Mouse (Mus musculus) erythroid progenitor cell, adult 5-6 weeks (primary cell): ENCODE data around the gene Cdyl. TPM values are rescaled to one million over a fixed set of nuclear protein-coding genes. Genes with fewer than 3 reads are reported as not detected.

Source experiments
- ATAC-seq: replicated peaks from 2 replicates; pipeline ENCODE4 v1.8.0; 2016; ENCODE audit warnings: moderate number of reproducible peaks, mild to moderate bottlenecking, moderate TSS enrichment, inconsistent platforms; ENCODE audit not compliant: poor library complexity, low FRiP score, severe bottlenecking
- total RNA-seq, 2 experiments: library from RNA; stranded (forward) in 1 of 2; stranded (reverse) in 1 of 2; fragments of 150-400 nt in 1 of 2; fragments of 186-747, 209-891 nt in 1 of 2; gene quantifications; 2 replicates each; pipeline versions ENCODE4 v1.2.3 to v1.2.4; 2015 to 2017; ENCODE audit warnings: low replicate concordance in 2 of 2

Cdyl gene
- total RNA-seq, 2 experiments from 2014 or later: 46.9 to 48.0 TPM

DNA sequence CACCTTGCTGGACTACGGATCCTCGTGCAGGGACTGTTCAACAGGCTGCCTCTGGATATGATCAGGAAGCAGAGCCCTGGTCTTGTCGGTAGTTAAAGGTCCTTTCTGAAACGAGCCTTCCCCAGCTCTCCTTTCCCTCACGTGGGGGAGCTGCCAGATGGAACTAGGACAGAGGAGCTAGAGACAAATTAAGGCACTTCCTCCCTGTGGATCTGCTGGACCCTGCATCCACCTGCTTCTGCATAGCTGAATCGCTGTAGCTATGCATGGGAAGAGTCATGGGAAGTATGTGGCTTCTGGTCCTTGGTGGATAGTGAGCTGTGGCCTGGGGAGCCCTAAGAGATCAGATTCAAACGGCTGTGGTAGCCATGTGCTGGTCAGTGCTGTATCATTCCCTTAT, 134.7 kb downstream of the Cdyl start:
- ATAC-seq: no peak

DNA sequence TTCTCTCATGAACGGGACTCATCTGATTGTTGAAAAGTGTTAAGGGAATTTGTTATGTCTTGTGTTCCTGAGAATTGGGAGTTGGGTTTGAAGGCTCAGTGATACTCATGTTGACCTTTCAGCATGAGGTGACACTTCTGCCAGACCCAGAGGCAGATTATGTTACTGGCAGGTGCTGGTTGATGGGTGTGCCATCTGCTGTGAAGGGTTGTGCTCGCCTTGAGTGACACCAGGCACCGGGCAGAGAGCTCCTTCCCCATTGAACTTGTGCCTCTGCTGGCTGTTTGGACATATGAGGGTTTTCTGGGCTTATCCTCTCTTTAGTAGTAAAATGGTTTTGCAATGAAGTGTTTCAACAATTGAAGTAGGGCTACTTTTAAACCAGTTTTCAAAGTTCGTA, 135.1 kb downstream of the Cdyl start:
- ATAC-seq: peak; percentile 60

DNA sequence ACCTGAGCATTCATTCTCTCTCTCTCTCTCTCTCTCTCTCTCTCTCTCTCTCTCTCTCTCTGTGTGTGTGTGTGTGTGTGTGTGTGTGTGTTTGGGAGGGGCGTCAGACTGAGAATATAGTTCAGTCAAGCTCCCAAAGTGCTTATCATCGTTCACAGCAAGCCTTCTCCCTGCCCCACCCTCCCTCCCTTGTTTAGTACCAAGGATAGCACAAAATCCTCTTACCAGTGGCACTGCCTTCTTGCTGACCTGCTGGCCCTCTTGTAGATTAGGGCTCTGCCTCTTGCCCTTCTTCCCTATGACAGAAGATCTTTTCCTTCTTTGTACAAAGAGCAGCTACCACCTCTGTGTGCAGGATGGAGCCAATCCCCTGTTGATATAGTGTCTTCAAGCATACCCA, 136.3 kb downstream of the Cdyl start:
- peak; percentile 77 for ATAC-seq

DNA sequence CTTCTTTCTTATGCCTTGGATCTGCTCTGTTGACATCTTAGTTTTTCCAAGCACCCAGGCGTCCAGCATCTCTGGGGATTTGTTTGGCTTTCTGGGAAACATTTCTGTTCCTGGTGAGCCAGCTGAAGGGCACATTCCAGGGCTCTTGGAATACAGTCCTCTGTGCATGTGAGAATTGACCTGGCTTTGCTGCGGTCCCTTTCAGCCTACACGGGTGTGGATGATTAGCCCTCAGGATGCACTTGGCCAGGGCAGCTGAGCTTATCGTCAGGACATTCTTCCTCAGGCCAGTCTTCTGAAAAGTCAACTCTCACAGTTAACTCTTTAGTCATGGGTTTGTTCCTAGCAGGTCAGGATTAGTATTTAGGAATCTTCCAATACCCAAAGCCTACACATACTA, 136.7 kb downstream of the Cdyl start:
- ATAC-seq: no peak

DNA sequence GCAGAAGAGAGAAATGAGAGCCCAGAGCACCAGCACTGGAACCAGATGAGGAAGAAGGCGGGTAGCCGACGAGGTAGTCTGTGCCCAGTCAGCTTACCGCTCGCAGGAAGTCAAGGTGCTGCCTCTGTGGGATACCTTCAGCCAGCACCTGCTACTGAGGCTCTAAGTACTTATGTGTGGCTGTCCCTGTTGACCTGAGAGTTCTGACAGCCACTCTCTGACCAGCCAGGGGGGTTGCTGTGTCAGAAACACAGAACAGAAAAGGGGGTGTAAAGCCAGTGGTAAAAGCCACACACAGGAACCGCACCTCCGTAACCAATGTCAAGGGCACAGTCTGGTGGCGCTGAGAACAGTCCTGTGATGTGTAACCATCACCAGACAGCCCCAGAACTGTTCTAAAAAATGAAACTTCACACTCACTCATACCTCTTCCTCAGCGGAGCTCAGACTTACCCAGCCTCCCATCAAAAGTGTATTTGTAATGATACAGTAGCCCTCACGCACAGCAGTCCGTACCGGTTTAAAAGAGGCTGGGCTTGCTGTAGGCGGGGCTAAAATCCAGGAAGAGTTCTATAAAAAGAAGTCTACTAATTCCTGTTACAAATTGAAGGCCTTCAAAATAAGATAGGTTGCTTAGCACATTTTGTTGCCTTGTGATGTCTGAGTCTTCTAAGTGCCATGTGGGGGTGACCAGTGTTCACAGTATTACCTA, 138.3 kb downstream of the Cdyl start:
- no peak for ATAC-seq

DNA sequence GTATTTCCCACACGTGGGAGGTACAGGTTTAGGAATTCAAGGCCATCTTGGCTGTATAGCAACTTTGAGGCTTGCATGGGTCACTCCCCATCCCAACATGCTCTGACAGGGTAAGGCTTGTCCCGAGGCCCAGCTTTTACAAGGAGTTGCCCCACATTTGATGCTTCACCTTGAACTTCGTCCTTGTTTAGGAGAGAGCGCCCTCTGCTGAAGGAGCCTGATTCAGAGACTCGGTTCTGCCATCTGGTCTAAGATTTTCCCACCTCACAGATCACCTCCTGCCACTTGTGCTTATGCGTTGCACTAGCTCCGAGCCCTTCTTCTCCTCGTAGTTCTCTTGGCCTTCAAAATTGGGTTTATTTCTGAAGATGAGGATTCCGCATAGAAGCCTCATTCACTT, 139.0 kb downstream of the Cdyl start:
- ATAC-seq: no peak

DNA sequence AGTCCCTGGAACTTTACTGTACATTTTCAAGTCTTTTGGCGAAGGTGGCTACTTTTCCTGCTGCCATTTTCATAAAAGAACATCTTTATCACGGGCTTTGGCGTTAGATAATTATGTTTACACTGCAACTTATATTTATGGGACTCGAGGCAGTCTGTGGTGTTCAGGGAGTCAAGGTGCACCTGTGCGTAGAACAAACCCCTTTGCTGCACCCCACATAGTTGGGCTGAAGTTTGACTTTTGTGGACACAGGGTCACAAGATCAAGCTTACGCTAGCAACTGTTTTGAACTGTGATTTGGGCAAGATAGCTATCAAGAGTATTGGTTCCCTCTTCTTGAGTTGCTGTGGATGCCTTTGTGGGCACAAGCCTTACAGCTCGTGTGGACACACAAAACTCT, 140.6 kb downstream of the Cdyl start:
- ATAC-seq: no peak

DNA sequence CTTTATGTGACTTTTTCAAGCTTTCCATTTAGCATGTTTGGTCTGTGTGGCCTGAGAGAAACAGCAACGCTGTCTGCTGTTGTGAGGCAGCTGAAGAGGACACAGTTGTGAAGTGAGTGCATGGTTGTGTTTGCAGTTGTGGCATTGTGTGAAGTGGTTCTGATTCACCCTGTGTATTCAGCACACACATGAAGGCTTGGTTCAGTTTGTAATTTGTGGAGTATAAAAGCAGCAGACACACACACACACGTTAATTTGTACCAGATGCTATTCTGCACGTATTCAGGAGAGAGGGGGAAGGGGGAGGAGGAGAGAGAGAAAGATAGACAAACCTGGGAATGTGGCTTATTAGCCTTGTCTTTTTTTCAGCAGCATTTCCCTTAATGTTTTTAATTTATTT, 146.1 kb downstream of the Cdyl start:
- no peak for ATAC-seq

DNA sequence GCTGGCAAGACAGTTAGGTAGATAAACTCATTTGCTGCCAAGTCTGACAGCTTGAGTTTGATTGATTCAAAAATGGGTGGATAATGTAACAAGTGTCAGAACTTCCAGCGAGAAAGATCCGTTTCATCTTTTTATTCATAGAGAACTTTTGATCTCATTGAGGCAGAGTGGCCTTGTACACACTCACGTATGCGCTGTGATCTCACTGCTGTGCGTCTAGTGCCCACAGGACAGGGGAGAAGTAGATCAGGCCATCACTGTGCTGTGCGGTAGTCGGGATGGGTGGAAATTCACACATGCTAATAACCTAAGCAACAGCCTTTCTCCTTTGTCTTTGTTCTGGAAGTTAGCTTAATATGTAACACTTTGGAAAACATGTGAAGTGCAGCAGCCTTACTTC, 146.5 kb downstream of the Cdyl start:
- ATAC-seq: no peak

DNA sequence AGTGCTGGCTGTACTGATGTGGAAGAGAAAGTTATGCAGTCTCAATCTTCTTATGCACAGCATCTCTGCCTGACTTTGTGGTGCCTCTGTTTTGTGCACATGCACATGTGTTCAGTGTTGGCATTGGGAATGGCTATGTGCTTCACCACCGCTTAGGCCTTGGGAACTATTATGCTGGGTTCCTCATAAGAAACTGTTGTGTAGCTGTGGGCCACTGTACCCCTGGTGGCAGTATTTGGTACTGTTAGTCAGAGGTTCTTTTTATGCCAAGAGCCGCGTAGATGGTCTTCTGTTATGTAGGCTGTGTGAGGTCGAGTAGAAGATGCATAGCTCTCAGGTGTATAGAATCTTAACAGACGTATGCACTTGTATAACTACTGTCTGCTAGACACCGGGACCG, 147.4 kb downstream of the Cdyl start:
- ATAC-seq: 0 out of 2 replicates have a peak, but pooled peaks have one; percentile 48

DNA sequence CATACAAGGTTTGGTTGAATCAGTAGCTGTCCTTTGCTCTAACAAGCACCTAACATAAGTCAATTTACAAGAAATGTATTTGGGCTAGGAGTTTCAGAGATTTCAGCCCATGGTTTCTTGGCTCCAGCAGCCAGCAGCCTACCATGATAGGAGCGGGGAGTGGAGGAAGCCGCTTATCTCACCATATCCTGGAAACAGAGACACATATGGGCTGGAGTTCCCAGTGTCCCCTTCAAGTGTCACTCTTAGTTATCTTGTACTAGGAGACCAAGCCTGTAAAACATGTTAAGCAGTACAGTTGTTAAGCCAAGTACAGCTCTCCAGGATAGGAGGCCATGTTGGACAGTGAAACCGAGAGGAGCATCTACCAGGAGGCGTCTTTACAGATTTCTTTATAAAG, 147.9 kb downstream of the Cdyl start:
- ATAC-seq: peak; percentile 40; the same call in 1 of the 2 replicates

DNA sequence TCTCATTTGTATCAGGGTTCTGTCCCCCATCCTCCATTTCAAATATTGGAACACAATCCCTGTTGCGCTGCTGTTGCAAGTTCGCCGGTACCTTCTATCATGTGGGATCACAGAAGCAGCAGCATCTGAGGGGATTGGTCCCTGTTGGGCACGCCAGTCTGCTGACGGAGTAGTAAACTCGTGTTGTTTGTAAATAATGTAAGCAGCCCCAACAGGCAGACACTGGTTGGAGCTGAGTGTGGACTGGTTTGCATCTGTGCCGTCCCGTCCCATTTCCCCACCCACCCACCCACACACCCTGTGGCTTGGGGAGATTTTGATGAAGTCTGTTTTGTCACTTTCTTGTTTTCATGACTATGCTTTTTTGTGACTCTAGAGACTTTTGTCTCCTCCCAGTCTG, 148.3 kb downstream of the Cdyl start:
- no peak for ATAC-seq

DNA sequence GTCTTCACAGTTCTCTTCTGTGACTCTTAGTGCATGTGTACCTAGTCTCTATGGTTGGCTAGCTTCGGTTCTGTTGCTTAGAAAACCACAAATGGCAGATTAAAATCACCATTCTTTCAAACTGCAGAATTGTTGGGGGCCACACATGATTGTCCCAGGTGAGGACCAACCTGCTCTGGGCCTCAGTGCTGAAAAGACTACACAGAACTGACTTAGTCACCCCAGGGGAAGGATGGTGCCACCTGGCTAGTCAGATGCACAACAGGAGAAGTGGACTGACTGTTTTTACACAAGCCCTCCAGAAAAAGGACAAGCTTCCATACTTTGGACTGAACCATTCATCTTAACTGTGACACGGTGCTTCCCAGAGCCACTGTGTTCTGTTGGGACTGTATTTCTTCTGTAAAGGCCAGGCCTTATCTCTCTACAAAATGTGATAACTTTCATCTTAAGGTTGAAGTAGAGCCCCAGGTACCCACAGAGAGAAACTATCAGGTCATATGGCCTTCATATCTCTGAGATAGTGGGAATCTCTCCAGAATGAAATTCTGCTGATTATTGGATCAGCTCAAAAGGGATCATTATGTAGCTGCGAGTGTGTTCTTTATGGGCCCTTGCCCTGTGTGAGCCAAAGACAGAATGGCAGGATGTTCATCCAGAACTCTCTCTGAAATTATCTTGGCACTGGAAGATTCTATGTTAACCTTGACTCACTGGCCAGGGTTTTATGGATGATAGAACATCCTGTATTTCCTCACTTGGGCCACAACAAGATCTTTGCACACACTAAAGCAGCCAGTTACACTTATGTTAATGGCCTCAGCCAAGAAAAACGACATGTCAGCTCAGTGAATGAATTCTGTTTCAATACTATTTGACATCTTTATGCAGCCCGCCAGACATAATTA, 149.9 kb downstream of the Cdyl start:
- ATAC-seq: no peak

DNA sequence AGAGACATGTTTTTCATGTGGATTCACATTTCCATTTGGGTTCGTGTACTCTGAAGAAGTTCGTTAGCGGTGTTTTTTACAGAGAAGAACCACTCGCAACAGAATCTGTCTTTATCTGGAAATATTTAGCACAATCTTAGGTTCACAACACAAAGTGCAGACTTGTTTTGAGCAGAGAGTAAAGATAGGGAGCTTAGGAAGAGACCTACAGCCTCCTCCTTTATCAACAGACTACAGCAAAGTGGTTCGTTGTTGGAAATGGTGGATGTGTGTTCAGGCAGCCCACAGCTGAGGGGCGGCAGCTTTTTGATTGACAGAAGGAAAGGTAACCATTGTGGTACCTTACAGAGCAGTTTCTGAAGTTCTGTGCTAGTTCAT, 150.5 kb downstream of the Cdyl start:
- ATAC-seq: no peak

DNA sequence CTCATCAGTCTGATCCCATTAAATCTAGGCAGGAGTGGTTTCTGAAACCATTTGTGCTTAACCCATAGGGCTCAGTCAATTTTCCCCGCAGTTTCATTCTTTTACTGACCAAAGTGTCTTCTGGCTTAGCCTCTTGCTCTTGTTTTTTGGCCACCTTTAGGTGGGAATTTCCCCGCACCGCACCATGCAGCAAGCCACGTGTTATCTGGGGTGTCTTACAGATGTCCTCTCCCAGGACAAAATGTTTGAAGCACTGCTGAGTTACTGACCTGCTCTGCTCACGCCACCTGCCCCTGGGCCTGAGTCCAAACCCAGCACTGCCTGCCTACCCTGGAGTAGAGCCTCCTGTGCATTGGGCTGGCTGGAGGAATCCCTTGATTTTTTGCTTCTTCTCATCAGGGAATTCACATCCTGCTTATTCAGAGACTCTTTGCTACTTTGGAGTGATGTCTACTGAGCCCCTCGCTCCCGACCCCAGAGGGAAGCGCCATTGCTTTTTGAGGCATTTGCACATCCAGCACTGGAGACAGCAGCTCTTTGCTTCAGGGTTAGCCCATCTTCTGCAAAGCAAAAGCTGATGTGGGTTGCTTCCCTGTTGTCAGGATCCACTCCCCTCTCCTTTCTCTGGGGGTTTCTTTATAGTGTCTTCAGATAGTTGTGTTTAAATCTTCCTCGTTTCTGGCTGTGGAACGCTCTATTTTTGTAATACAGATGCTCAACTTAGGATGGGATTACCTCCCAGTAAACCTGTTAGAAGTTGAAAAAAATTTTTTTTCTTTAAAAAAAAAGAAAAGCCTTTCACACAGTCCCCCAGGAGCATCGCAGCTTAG, 151.9 kb downstream of the Cdyl start:
- no peak for ATAC-seq

DNA sequence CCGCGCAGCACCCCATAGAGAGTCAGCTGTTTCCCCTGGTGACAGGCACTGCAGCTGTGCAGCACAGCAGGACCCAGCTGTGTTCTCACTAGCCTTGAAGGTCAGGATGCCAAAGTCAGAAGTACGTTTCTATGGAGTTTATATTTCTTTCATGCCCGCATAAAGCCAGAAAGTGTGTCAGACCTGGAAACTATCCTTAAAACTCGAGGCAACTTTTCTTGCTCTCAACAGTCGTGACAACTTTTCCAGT, 152.5 kb downstream of the Cdyl start:
- ATAC-seq: no peak

DNA sequence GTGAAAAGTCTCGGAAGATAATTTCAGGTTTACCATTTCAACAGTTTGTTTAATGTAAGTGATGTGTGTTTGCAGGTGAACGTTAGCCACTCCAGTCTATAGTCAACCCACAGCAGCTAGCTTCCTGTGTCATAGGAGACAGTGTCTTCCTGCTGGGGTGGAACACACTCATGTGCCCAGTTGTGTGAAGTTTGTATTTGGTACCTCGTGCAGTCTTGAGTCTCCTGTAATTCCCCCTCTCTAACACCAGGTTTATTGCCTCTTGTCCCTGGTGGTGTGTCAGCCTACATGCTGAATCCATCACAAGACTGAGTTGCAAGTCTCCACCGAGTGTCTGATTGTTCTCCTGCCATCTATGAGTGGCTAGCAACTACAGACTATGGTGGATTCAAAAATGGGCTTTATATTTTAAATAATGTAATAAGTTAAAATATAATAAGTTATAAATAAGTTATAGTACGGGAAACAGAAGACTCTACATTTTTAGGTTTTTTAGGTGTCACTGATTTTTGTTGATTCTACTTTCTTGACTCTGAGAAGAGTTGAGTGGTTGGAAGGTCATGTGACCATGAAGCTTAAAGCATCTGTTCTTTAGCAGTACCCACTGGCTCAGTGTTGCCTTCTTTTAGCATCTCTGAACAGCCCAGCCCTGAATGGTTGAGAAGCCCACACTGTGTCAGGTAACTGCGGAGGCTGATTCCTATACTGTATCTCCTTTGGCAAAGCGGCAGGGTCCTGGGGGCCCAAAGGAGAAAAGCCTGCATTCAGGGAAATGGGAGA, 153.9 kb downstream of the Cdyl start:
- no peak for ATAC-seq

DNA sequence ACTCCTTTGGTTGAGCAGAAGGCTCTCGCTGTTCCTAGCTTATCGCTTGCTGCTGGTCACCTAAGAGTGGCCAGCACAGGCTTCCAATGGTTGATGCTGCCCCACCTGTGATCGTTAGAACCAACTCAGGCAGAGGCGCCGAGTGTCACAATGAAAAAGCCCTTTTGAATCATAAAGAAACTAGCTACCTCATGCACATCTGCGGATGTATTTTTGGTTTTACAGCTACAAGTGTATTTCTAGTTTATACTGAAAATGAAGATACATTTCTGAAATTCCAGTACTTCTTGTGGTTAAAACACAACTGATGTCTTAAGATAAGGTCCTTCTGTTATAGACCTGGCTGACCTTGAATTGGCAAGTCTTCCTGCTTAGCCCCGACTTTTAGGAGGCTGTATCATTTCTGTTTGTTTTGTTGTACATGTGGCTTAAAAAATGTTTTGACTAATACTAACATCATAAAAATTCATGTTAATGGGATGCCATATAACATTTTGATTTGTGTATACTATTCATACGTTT, 155.6 kb downstream of the Cdyl start:
- no peak for ATAC-seq

DNA sequence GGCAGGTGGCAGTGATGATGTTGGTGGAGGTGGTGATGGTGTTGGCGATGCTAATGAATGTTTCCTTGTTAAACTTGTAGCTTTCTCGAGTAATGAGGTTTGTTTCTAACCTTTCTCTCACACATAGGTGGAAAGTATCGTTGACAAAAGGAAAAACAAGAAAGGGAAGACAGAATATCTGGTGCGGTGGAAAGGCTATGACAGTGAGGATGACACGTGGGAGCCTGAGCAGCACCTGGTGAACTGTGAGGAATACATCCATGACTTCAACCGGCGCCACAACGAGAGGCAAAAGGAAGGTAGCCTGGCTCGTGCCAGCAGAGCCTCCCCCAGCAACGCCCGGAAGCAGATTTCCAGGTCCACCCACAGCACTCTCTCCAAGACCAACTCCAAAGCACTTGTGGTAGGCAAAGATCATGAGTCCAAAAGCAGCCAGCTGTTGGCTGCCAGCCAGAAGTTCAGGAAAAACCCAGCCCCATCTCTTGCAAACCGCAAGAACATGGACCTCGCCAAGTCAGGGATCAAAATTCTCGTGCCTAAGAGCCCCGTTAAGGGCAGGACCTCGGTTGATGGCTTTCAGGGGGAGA, 156.2 kb downstream of the Cdyl start:
- no peak for ATAC-seq
